ENCODE assay signal across 22 mouse cellular contexts in the genomic region with DNA sequence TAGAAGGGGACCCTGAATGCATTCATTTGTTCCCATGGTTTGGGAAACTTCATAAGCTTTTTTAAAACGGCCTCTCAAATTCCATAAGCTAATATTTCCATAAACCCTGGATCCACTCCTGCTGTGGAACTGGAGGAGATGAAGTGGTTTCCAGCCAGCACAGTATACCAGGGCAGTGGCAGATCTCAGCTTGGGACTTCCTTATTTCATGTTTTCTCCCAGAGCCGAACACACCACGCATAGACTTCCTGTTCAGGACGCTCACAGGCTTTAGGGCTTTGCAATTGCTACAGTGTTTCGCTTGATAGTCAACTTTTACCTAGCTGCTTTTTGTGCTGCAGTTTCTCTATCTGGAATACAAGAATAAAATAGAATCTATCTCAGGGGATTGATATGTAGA. TPM values are rescaled to one million over a fixed set of nuclear protein-coding genes. Genes with fewer than 3 reads are reported as not detected.
DNase-seq lines count a peak whose midpoint lies in the region; ATAC-seq and TF ChIP-seq lines count a peak whose summit lies in the region.
"Had no signal": no experiment of that assay in that cellular context is flagged by ENCODE, and none has a peak within 500 bp of the region (broad histone marks: within the 10 kb centered on the region; RNA-seq: fewer than 3 reads in every experiment).

No protein-coding gene starts in this region.

- no peak for TF ChIP-seq CTCF in ES-Bruce4 (IDR thresholded peaks at IDR 0.05; ENCODE audit: low read depth, low read length)
- no peak for TF ChIP-seq CTCF in bone marrow macrophage, adult 2 months (IDR thresholded peaks at IDR 0.05; ENCODE audit: low read depth, low read length)

- ATAC-seq in monocyte, adult 5-6 weeks (replicated peaks; ENCODE audit: insufficient number of reproducible peaks, low FRiP score, low TSS enrichment, poor library complexity, severe bottlenecking) = 0 out of 2 replicates have a peak, but pooled peaks have one; percentile 51
- ATAC-seq: activated CD4-positive, CD25-positive, alpha-beta regulatory T cell, adult 4 months; forebrain, embryonic 16.5 days; liver, embryonic 12.5 days; Patski had no signal

- peak overlapping the region; percentile 13; the same call in 1 of the 2 replicates for H3K27ac ChIP-seq in ES-Bruce4 (ENCODE audit: insufficient read depth, low read length)
- H3K27ac ChIP-seq in bone marrow macrophage, adult 2 months (ENCODE audit: insufficient read depth, low read depth, low read length) = peak overlapping the region; percentile 80
- H3K27ac ChIP-seq: embryonic facial prominence, embryonic 12.5 days; heart, embryonic 13.5 days; hindbrain, embryonic 10.5 days; kidney, embryonic 15.5 days; limb, embryonic 10.5 days; liver, embryonic 12.5 days; stomach, postnatal 0 days had no signal

- H3K4me3 ChIP-seq in ES-Bruce4 (ENCODE audit: low read depth, low read length) = no peak overlapping the region
- no peak overlapping the region for H3K4me3 ChIP-seq in bone marrow macrophage, adult 2 months (ENCODE audit: insufficient read depth, low read length)
- H3K4me3 ChIP-seq: embryonic facial prominence, embryonic 12.5 days; heart, embryonic 13.5 days; hindbrain, embryonic 10.5 days; kidney, embryonic 15.5 days; limb, embryonic 10.5 days; liver, embryonic 12.5 days; lung, embryonic 15.5 days had no signal

- no peak for TF ChIP-seq POLR2A in ES-Bruce4 (IDR thresholded peaks at IDR 0.05; ENCODE audit: insufficient read depth, low read length)
- TF ChIP-seq POLR2A in bone marrow macrophage, adult 2 months (IDR thresholded peaks at IDR 0.05; ENCODE audit: borderline replicate concordance, low read depth, low read length) = no peak

- peaks cover 5% of the 10 kb centered on the region for H3K36me3 ChIP-seq in ES-Bruce4 (ENCODE audit: control insufficient read depth, insufficient read depth, low read length, poor library complexity, severe bottlenecking)
- H3K36me3 ChIP-seq: embryonic facial prominence, embryonic 12.5 days had no signal

- H3K27me3 ChIP-seq in ES-Bruce4 (ENCODE audit: control insufficient read depth, insufficient read depth, low read length, poor library complexity, severe bottlenecking) = no peaks in the 10 kb centered on the region
- H3K27me3 ChIP-seq: CH12.LX; embryonic facial prominence, embryonic 12.5 days; heart, embryonic 13.5 days; kidney, embryonic 15.5 days; liver, embryonic 12.5 days; lung, embryonic 15.5 days had no signal

- peak; percentile 6 to 7 for DNase-seq in thymus, postnatal 36 days
- DNase-seq in ovary, adult 18-20 months (ENCODE audit: low spot score) = no peak
- DNase-seq in left cerebral cortex, postnatal 4 days = no peak
- no peak for DNase-seq in right cerebral cortex, postnatal 25 days
- DNase-seq: adrenal gland, postnatal 14 days; cerebellum, adult 8-10 months; spleen, adult 18-20 months had no signal

- intact Hi-C loops in left cerebral cortex, postnatal 4 days (cut with DNase I) = no loop called here

- H3K4me1 ChIP-seq in ES-Bruce4 (ENCODE audit: control insufficient read depth, insufficient read depth, low read length) = no peaks in the 10 kb centered on the region
- peaks cover 12% of the 10 kb centered on the region for H3K4me1 ChIP-seq in bone marrow macrophage, adult 2 months (ENCODE audit: control insufficient read depth, insufficient read depth, low read length)
- H3K4me1 ChIP-seq: embryonic facial prominence, embryonic 12.5 days; lung, embryonic 15.5 days had no signal

- H3K9ac ChIP-seq in ES-Bruce4 (ENCODE audit: low read depth, poor library complexity, severe bottlenecking) = no peak overlapping the region
- H3K9ac ChIP-seq: embryonic facial prominence, embryonic 12.5 days; heart, embryonic 13.5 days; kidney, embryonic 15.5 days; liver, embryonic 12.5 days; lung, embryonic 15.5 days had no signal

- no peak for TF ChIP-seq EP300 in ES-Bruce4 (IDR thresholded peaks at IDR 0.05; ENCODE audit: insufficient read depth, low read depth, low read length)

- no peaks in the 10 kb centered on the region for H3K9me3 ChIP-seq in ES-Bruce4 (replicated peaks; ENCODE audit: control insufficient read depth, insufficient read depth, low read length, poor library complexity, severe bottlenecking)
- H3K9me3 ChIP-seq: embryonic facial prominence, embryonic 12.5 days; heart, embryonic 13.5 days; hindbrain, embryonic 10.5 days; kidney, embryonic 15.5 days; limb, embryonic 10.5 days; liver, embryonic 12.5 days; lung, embryonic 15.5 days had no signal

RNA-seq across cellular contexts. Expression of gene Slc25a5, which starts 7.7 kb away (rescaled TPM):
- polyA plus RNA-seq in ES-Bruce4 (2011; ENCODE audit: insufficient read depth, insufficient read length, low read depth, missing spikeins) = 680 TPM in 2 replicates
- polyA plus RNA-seq in bone marrow macrophage, adult 2 months (2012; ENCODE audit: insufficient read depth, insufficient read length, missing spikeins) = 259 and 263 TPM in 2 replicates
- 373 to 641 TPM (median 606 TPM) in 3 replicates for total RNA-seq in monocyte, adult 5-6 weeks (2017)
- 100 to 1,000 TPM; 265 to 267 TPM for total RNA-seq in left cerebral cortex, postnatal 4 days (2021)

RNA-seq across cellular contexts. Expression of gene Slc25a43, which starts 59.7 kb away (rescaled TPM):
- polyA plus RNA-seq in ES-Bruce4 (2011; ENCODE audit: insufficient read depth, insufficient read length, low read depth, missing spikeins) = 5.2 and 7.8 TPM in 2 replicates
- polyA plus RNA-seq in bone marrow macrophage, adult 2 months (2012; ENCODE audit: insufficient read depth, insufficient read length, missing spikeins) = 5.8 and 6.4 TPM in 2 replicates
- 3.4 TPM in 1 of 3 replicates, not detected in the others for total RNA-seq in monocyte, adult 5-6 weeks (2017)
- not detected for total RNA-seq in left cerebral cortex, postnatal 4 days (2021)

Comparison
In these comparisons a context has a peak if more than half of its experiments do, and no peak if none do; other contexts are left out.
1. DNase-seq: peak in thymus, postnatal 36 days (2 of 2); none in ovary, adult 18-20 months (single experiment), left cerebral cortex, postnatal 4 days (single experiment) and right cerebral cortex, postnatal 25 days (single experiment).